Mouse (Mus musculus) forebrain, embryonic 16.5 days (tissue): ENCODE measurements at regions not wholly inside any gene's neighbourhood (a gene's known extent, or its start where the extent isn't known, plus 50 kb on each side); places are given as distances from the start of the nearest gene placed in this dataset.
"Not testable (repeated sequence)": the region's sequence is repeated elsewhere in the genome, so short reads cannot be mapped to it uniquely, and the experiment has no call there.

Experiments used
- ATAC-seq: fragments of 200-750 bp; cut with Nextera tagmentation; 2 replicates; pipeline ENCODE4 v1.8.0; 2017; ENCODE audit warnings: mild to moderate bottlenecking, moderate library complexity
- H3K27ac ChIP-seq: fragments of 300-500 bp; sonication (generic); 2 replicates; pipeline ENCODE4 v1.5.1; 2014; ENCODE audit warnings: low read length, control low read depth
- H3K27me3 ChIP-seq: fragments of 300-500 bp; sonication (generic); replicated peaks from 2 replicates; pipeline ENCODE4 v1.6.1; 2014; ENCODE audit warnings: low read length; ENCODE audit not compliant: control insufficient read depth, insufficient read depth
- H3K36me3 ChIP-seq: fragments of 300-500 bp; sonication (generic); 2 replicates; pipeline ENCODE4 v1.6.1; 2014; ENCODE audit not compliant: control insufficient read depth, insufficient read depth
- H3K4me1 ChIP-seq: fragments of 300-500 bp; sonication (generic); replicated peaks from 2 replicates; pipeline ENCODE4 v1.6.1; 2014; ENCODE audit warnings: low read length; ENCODE audit not compliant: control insufficient read depth, insufficient read depth
- H3K4me2 ChIP-seq: fragments of 300-500 bp; sonication (generic); 2 replicates; pipeline ENCODE4 v1.6.1; 2014; ENCODE audit warnings: mild to moderate bottlenecking, low read length, control low read depth
- H3K4me3 ChIP-seq: fragments of 300-500 bp; sonication (generic); replicated peaks from 2 replicates; pipeline ENCODE4 v1.5.1; 2014; ENCODE audit warnings: mild to moderate bottlenecking, low read length, control low read depth
- H3K9ac ChIP-seq: fragments of 300-500 bp; sonication (generic); replicated peaks from 2 replicates; pipeline ENCODE4 v1.6.1; 2014; ENCODE audit warnings: low read depth, low read length, control low read depth
- H3K9me3 ChIP-seq: fragments of 300-500 bp; sonication (generic); 2 replicates; pipeline ENCODE4 v1.6.1; 2016; ENCODE audit warnings: low read length; ENCODE audit not compliant: control insufficient read depth
- WGBS: fragments of 180-500 bp; shearing (Covaris S2); extraction: QIAGEN DNeasy Blood & Tissue Kit; methylation state at CpG from one replicate; pipeline ENCODE4 v1.1.7; 2014; 5-methylcytosine and 5-hydroxymethylcytosine counted together

DNA sequence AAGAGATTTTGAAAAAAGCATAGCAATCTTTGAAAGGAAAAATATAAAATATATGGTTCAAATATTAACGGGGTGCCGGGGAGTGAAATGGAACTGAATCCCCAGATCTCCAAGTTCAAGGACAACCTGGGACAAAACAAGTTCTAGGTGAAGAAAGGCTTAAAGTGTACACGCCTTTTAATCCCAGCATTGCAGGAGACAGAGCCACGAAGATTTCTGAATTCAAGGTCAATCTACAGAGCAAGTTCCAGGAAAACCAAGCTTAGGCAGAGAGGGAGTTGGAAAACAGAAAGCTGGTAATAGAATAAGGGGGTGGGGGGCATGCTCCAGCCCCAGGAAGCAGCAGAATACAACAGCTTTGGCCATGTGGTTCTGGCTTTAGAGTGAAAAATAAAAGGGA is 60.2 kb upstream of the Atp1b1 start:
- Histone ChIP-seq H3K9ac (no peak overlapping the region), H3K36me3 (no peaks in the 10 kb centered on the region), H3K4me1 (no peaks in the 10 kb centered on the region), H3K27me3 (no peaks in the 10 kb centered on the region), H3K4me3 (no peak overlapping the region), H3K9me3 (no peaks in the 10 kb centered on the region), H3K4me2 (no peak overlapping the region), H3K27ac (no peak overlapping the region)
- WGBS, result 90% methylated on average over 4 of the region's 4 CpGs
- no peak for ATAC-seq

DNA sequence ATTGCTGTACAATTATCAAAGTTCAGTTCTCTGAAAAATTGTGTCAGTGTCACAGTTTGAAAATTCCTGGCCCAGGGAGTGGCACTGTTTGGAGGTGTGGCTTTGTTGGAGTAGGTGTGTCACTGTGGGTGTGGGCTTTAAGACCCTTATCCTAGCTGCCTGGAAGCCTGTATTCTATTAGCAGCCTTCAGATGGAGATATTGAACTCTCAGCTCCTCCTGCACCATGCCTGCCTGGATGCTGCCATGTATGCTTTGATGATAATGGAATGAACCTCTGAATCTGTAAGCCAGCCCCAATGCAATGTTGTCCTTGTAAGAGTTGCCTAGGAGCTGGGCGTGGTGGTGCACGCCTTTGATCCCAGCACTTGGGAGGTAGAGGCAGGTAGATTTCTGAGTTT is 59.2 kb upstream of the Atp1b1 start:
- H3K27ac ChIP-seq, ATAC-seq, H3K9me3 ChIP-seq, H3K4me2 ChIP-seq, H3K9ac ChIP-seq, H3K4me3 ChIP-seq, H3K36me3 ChIP-seq, H3K4me1 ChIP-seq, H3K27me3 ChIP-seq: not testable (repeated sequence)
- 98% methylated on average over 2 of the region's 2 CpGs for WGBS

DNA sequence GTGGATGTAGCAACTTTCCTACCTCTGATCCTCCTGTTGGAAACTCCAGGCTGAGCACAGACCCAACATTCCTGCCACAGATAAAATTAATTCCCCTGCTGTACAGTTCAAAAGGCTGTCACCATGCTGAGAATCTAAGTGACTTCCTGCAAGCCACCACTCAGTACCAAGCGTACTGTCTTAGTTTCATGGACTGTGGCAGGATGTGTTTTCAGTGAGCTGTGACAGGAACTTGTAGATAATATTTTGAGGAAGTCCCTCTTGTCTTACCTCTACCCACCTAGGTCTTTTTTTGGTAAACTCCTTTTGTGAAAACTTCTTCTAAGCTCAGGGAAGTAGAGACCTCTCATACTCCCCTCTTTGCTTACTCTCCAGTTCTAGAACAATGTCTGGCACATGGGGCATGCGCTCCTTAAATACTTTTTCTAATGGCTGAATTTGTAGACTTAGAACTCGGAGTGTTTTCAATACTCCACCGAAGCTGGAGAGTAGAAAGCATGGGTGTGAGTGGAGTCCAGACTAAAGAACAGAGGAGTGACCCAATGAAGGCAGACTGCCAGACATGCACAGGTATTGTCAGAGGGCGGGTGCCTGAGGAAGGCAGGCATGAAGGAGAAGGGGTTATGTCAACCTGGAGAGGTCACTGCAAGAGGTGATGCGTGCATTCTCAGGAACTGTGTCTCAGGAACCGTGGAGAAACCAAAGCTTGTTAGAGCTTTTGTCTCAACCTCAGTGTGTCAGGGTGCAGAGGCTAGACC is 53.7 kb upstream of the Atp1b1 start:
- 88% methylated on average over 7 of the region's 7 CpGs for WGBS

DNA sequence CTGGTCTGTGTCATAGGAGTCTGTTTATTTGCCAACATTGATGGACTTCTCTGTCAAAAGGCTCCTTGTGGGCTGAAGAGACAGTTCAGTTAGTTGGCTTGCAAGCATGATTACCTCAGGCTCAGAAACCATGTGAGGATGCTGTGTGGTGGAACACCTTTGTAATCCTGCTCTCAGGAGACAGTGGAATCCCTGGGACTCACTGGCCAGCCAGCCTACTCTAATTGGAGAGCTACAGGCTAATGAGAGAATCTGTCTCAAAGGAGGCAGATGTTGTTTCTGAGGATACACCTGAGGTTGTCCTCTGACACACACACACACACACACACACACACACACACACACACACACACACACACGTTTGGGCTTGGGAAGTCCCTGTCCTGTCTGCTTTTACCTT is 51.1 kb upstream of the Atp1b1 start:
- no peak overlapping the region for H3K4me2 ChIP-seq
- H3K4me3 ChIP-seq, result no peak overlapping the region
- 70% methylated on average over 1 of the region's 1 CpGs for WGBS
- H3K9ac ChIP-seq, result no peak overlapping the region
- ATAC-seq, result no peak
- H3K9me3 ChIP-seq, result no peaks in the 10 kb centered on the region
- H3K27me3 ChIP-seq, result no peaks in the 10 kb centered on the region
- H3K36me3 ChIP-seq, result no peaks in the 10 kb centered on the region
- H3K27ac ChIP-seq, result no peak overlapping the region
- 0 out of 2 replicates have a peak, but pooled peaks cover 2% of the 10 kb centered on the region for H3K4me1 ChIP-seq

More for the DNA sequence above, 53.7 kb upstream of the Atp1b1 start:
- no peak overlapping the region for H3K9ac ChIP-seq
- H3K4me3 ChIP-seq, result no peak overlapping the region
- no peaks in the 10 kb centered on the region for H3K36me3 ChIP-seq
- H3K4me1 ChIP-seq, result 0 out of 2 replicates have a peak, but pooled peaks cover 2% of the 10 kb centered on the region
- no peak for ATAC-seq
- H3K4me2 ChIP-seq, result no peak overlapping the region
- no peak overlapping the region for H3K27ac ChIP-seq
- no peaks in the 10 kb centered on the region for H3K27me3 ChIP-seq
- no peaks in the 10 kb centered on the region for H3K9me3 ChIP-seq

DNA sequence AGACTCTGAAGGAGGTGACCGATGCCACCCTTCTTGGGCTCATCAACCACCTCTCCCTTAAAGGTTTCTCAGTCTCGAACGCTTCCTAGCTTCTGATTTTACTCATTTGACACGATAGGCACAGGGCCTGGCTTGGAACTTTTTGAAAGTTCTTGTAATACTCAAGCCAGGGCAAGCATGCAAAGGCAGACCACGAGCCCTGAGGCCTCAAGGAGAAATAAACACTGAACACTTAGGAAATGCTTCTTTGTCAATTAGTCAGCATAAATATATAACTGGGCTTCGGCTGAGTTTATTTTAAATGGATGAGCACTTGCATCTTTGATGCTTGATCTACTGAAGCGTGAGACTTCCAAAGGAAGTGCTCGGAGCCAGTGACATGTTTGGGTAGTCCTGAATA is 50.4 kb upstream of the Atp1b1 start:
- Histone ChIP-seq H3K4me1 (0 out of 2 replicates have a peak, but pooled peaks cover 2% of the 10 kb centered on the region), H3K9me3 (no peaks in the 10 kb centered on the region), H3K4me3 (no peak overlapping the region), H3K36me3 (no peaks in the 10 kb centered on the region), H3K4me2 (no peak overlapping the region), H3K9ac (no peak overlapping the region), H3K27me3 (no peaks in the 10 kb centered on the region), H3K27ac (no peak overlapping the region)
- 52% methylated on average over 8 of the region's 8 CpGs for WGBS
- ATAC-seq, result no peak

DNA sequence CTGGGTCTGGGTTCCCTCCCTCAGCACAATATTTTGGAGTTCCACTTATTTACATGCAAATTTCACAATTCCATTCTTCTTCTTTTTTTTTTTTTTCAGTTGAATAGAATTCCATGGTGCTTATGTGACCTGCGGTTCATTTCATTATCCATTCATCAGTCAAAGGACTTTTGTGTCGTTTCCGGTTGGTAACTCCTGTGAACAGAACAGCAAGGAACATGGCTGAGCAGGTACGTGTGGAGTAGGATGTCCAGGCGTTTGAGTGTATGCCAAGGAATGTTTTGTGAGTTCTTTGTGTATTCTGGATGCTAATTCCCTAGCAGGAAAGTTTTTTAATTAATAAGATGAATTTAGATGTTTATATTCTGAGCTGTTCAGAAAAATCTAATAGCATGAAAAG is 50.0 kb upstream of the Atp1b1 start:
- no peaks in the 10 kb centered on the region for H3K9me3 ChIP-seq
- 5% methylated on average over 5 of the region's 5 CpGs for WGBS
- H3K27me3 ChIP-seq, result no peaks in the 10 kb centered on the region
- no peaks in the 10 kb centered on the region for H3K36me3 ChIP-seq
- no peak overlapping the region for H3K27ac ChIP-seq
- no peak for ATAC-seq
- 0 out of 2 replicates have a peak, but pooled peaks cover 2% of the 10 kb centered on the region for H3K4me1 ChIP-seq
- no peak overlapping the region for H3K4me2 ChIP-seq
- H3K9ac ChIP-seq, result no peak overlapping the region
- H3K4me3 ChIP-seq, result no peak overlapping the region
